Mouse (Mus musculus) thymus, postnatal 36 days (tissue): ENCODE measurements around the gene Ssx2ip.
"Not testable (repeated sequence)": the region's sequence is repeated elsewhere in the genome, so short reads cannot be mapped to it uniquely, and the experiment has no call there.

Experiments
- DNase-seq, 2 experiments: peaks; one replicate each; pipeline ENCODE4 v3.0.0; 2022; ENCODE audit warnings: mixed read lengths in 2 of 2

Ssx2ip gene

DNA sequence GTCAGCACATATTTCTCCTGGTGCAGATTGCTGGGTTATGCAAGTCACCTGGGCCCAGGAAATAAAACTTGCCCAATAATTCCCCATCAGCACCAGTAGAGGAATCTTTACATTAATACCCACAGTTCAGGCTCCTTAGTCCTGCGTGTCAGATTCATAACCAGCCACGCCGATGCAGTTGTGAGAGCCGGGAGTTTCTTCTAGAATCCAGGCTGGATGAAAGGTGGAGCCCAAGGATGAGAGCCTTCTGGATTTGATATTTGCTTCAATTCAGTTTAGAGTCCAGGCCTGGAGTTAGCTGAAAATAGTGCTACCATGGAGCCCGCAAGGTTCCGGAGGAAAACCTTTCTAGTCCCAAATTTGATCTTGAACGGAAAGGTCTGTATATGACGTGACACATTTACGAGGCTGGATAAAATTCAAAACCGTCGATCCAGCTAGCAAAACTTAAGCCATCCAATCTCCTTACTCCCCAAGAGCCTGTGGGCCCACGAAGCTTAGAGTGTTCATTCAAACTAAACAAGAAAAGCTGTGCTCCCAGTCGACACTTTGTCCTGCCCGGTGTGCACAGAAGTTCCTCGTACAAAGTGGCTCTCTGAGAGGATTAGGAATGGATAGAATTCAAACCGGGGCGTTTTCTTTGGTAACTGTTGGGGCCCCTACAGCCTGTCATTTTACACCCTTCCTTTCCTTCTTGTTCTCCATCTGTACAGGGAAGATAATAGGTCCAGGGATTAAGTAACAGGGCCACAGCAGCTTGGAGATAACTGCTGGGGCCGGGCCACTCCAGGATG, 968 bp downstream of the Ssx2ip start:
- no peak for DNase-seq

DNA sequence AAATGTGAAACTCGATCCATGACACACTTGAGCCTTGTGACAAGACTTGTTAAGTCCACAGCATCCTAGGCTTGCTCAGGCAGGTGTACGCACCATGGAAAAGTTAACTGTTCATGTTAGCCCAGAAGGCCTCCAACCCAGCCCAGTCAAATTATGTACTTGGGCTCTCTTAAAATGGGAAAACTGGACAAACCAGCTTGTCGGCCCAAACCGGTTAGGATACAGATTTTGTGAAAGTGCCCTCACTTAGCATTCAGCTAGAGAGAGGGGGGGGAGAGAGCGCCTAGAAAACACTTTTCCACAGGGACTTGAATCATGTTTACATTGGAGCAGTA, 1.5 kb downstream of the Ssx2ip start:
- no peak for DNase-seq

GRCm38 (mm10) chr3:146407086-146407721, 2.8 kb downstream of the Ssx2ip start:
- no peak for DNase-seq

GRCm38 (mm10) chr3:146410114-146410513, 5.7 kb downstream of the Ssx2ip start:
- no peak for DNase-seq

DNA sequence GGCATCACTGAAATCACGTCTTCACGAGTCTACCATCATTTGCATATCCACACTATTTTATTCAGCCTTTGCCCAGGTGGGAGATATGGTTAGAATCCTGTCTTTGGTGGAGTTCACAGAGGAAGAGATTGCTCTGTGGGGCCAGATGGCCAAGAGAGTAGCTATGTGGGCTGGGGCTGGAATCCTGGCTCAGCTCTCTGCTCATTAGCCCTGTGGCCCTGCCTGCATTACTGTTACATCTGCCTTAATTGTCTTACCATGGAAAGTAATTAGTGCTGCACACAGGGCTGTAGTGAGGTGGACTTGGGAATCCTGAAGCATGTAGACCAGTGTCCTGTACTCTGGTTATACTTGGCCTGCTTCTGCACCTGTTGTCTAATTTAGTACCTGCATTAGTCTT, 7.6 kb downstream of the Ssx2ip start:
- DNase-seq = no peak

DNA sequence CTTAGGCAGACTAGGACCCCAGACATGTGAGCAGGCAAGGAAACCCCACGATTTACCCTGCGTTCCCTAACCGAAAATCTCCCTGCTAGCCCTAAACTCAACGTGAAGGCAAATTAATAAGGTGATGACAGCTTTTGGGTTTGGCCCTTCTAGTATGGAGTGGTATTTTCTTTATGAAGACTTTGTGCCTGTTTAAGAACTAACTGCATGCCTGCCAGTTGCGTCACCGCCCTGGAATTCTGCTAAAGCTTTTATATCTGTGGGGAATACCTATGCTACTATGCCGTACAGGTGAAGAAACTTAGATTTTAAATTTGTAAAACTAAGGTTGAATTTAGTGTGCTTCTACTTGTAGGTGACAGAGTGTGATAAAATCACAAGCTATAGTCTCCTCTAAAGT, 8.0 kb downstream of the Ssx2ip start:
- no peak for DNase-seq

DNA sequence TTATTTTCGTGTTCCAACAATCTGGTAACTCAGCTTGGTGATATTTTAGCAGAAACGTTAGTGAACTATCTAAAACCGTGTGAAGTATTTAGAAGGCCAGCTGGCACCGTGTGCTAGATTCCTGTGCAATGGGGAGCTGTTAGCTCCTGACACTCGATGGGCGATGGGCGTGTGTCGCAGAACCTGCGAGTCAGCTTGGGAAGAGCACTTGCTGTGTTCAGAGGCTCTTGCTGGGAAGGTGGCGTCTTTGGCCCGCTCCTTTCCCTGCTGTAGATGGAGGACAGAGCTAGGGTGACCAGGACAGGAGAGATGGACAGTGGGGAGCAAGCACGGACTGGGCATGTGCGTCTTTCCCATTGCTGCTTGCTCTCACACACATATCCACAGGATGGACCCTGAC, 8.6 kb downstream of the Ssx2ip start:
- DNase-seq = no peak

DNA sequence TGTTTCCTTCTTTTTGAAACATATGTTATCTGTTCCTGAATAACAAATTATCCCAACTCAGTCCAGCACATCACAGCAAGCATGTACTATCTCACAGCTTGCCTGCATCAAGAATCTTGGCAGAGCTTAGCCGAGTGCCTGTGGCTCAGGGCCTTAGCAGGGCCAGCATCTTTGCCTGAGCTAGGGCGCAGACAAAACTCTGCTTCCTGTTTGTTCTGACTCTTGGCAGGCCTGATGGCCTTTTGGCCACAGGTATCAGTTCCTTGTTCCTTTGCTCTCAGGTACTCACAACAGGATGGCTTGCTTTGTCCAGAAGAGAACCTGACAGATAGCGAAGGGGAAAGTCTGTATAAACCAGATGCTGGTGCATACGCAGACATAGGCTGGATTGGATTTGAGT, 9.6 kb downstream of the Ssx2ip start:
- DNase-seq = no peak

GRCm38 (mm10) chr3:146414555-146414954, 10.1 kb downstream of the Ssx2ip start:
- DNase-seq = no peak

- DNase-seq = no peak
These were observed 13.4 kb downstream of the Ssx2ip start for GRCm38 (mm10) chr3:146417873-146418272.

DNA sequence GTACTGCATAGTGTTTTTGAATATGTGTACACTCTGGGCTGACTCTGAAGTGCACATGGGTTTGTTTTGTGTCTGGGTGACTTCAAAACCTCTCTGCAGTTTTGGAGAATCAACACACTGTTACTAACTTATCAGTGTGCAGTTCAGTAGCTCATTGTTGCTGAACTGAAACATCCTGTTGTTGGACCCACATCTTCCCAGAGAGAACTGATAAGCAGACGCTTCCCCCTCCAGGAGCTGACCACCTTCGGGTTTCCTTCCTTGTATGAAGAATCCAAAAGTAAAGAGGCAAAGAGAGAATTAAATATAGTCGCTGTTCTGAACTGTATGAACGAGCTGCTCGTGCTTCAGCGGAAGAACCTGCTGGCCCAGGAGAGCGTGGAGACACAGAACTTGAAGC, 14.5 kb downstream of the Ssx2ip start:
- DNase-seq = no peak

DNA sequence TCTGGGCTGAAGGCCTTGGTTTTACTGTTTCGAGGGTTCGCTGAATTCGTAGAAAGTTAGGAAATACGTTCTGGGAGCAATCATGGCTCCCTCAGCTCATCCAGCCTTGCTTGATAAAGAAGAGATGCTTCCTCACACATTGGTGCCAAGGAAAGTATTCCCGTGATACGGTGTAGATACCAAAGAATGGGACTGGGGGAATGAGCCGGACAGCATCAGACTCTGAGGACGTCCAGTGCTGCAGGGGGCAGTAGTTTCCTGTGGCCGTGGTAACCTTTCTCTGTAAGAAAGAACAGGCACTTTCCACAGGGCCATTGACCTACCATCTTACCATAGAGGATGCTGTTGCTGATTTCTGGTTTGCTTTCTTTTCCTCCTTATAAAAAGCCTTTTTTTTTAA, 15.1 kb downstream of the Ssx2ip start:
- no peak for DNase-seq

- DNase-seq = no peak
These were observed 15.6 kb downstream of the Ssx2ip start for GRCm38 (mm10) chr3:146419992-146420537.

DNA sequence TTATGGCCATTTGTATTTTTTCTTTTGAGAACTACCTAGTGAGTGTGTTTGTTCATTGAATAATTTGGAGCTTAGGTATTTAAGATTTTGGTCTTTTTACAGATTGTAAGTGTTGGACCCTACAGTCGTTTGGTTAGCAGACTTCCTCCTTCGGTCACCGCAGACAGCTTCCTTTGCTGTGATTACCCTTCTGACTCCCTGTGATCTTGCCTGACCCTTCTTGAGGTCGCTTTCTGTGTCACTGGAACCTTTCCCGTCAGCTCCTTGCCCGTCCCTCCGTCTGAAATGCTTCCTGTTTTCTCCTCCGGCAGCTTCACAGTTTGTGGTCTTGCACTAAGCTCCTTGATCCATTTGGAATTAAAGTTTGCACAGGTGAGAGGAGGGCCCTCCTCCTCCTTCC, 17.3 kb downstream of the Ssx2ip start:
- no peak for DNase-seq

- DNase-seq = no peak
These were observed 19.3 kb downstream of the Ssx2ip start for GRCm38 (mm10) chr3:146423710-146424109.

DNA sequence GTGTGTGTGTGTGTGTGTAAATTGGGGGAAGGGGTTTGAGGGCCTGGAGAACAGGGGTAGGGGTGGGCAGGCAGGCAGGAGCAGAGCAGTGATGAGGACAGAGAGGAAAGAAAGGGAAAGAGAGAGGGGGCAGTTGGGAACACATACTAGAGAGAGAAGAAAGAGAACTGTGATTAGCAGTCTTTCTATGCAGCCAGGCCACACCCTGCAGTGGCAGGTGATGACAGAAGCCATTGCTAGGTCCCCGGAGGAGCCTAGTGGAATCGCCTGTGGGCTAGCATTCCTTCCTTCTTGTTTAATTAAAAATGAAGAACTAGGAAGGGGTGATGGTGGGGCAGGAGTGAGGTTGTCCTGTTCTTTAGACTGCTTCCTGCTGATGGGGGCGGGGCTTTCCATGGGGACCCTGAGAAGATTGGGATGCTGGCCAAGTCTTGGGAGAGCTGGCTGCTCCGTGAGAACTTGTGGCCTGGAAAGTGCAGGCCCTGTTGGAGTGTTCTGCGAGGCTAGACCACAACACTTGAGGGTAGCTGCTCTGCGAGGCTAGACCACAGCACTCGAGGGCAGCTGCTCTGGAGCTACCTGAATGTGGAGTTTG, 20.0 kb downstream of the Ssx2ip start:
- no peak for DNase-seq

GRCm38 (mm10) chr3:146425902-146426301, 21.5 kb downstream of the Ssx2ip start:
- no peak for DNase-seq

DNA sequence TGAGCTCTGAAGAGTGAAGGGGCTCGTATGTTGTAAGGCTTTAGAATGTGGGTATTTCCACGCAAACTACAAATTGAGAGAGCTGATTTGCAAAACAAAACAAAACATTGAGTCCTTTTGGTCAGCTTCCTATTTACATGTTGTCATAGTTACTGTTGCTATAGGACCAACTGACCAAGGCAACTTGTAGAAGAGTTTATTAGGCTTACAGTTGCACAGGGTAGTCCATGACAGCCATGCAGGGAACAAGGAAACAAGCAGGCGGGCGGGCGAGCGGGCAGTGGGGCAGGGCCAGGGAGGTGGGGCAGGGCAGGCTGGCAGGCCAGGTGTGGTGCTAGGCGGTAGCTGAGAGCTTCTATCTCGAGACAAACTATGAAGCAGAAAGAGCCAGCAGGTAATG, 22.0 kb downstream of the Ssx2ip start:
- DNase-seq = no peak

DNA sequence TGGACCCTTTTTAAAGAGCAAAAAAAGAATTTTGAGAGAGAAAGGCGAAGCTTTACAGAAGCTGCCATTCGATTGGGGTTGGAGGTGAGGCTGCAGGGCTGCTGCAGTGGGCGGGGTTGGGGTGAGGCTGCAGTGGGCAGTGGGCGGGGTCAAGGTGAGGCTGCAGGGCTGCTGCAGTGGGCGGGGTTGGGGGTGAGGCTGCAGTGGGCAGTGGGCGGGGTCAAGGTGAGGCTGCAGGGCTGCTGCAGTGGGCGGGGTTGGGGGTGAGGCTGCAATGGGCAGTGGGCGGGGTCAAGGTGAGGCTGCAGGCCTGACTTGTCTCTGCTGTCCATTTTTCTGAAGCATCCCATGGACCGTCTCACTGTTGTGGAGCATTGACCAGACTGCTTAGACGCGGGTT, 28.6 kb downstream of the Ssx2ip start:
- not testable (repeated sequence) for DNase-seq

DNA sequence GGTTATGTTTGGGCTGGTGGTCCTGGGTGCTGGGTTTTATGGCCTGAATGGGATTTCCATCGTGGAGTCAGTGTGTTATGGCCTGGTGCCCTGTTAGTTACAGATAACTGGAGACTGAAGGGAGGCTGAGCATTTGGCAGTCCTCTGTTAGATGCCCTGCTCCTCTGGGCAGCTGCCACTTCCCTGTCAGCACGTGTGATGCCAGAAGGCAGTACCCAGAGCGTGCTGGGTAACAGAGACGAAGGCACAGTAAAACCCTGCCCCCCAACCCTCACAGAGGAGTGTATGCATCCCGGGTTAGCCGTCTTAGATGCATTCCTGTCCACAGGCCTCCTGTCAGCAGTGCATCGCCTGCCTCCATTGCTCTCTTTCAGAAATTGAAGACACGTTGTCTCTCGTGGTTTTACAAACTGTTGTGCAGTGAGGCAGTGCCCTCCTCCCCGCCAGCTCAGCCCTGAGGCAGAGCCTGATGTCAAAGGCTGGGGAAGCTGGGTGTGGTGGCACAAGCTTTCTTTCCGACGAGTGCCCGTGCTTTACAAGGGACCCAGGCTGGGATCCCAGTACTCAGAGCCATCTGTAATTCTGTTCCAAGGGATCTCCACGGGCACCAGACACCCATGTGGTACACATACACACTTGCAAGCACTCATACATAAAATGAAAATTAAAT, 29.4 kb downstream of the Ssx2ip start:
- DNase-seq = no peak

GRCm38 (mm10) chr3:146434686-146435085, 30.2 kb downstream of the Ssx2ip start:
- no peak for DNase-seq

DNA sequence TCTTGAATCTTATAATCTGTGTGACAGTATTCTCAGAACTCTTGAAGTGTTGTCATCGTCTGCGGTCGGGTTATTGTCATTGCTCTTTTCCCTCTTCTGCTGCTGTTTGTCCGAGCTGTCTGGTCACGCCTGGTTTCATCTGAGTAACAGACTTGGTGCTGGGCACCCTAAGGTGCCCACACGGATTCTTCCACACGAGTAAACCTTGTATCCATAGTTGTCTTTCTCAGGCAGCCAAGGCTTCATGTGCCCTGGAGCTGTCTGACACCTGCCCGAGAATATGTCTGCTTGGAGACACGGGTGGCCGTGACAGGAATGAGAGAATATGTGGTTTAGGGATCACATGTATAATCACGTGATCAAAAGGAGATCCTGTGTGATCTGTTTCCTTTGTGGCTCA, 31.1 kb downstream of the Ssx2ip start:
- DNase-seq = no peak

- DNase-seq = no peak
These were observed 31.7 kb downstream of the Ssx2ip start for GRCm38 (mm10) chr3:146436114-146436513.

DNA sequence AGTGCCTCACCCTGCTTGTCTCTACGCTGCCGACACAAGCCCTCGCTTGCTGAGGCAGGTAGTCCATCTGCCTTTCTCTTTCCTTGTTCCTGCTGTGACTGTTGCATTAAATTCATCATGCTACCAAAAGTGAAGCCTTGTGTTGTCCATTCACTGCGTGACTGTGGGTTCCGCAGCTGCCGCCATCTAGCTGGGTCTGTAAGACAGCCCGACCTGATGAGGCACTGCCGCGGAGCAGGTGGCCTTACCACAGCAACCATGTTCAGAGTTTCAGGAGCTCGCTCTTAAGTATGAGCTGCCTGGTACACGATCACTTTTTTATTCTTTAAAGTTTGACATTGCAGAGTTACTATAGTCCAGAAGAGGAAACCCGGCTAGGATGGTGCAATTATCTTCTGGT, 35.6 kb downstream of the Ssx2ip start:
- no peak for DNase-seq
